Mouse (Mus musculus) ovary, adult 18-20 months (tissue): ENCODE data around the gene BC048507.
"Not testable (repeated sequence)": the region's sequence is repeated elsewhere in the genome, so short reads cannot be mapped to it uniquely, and the experiment has no call there.

Experiments
- DNase-seq: peaks from one replicate; pipeline ENCODE4 v3.0.0; 2022; ENCODE audit warnings: low spot score, mixed read lengths

BC048507 gene

GRCm38 (mm10) chr13:67863026-67863425, at the start of gene BC048507:
Gene BC048507 (plus strand): TSS chr13:67863326.
- no peak for DNase-seq

GRCm38 (mm10) chr13:67813710-67814660, 49.1 kb upstream of the BC048507 start, which contains the start of gene Zfp273:
Gene Zfp273 (plus strand): TSS chr13:67813740.
- peak; percentile 66 for DNase-seq

GRCm38 (mm10) chr13:67818636-67819035, 44.5 kb upstream of the BC048507 start:
- DNase-seq = no peak

GRCm38 (mm10) chr13:67830911-67831336, 32.2 kb upstream of the BC048507 start, which contains the start of gene Gm10037:
Gene Gm10037 (plus strand): TSS chr13:67831106.
- peak; percentile 7 for DNase-seq

GRCm38 (mm10) chr13:67833137-67833536, 30.0 kb upstream of the BC048507 start:
- not testable (repeated sequence) for DNase-seq

- no peak for DNase-seq
Observed at GRCm38 (mm10) chr13:67843775-67844118, 19.4 kb upstream of the BC048507 start.

- DNase-seq = no peak
Observed at GRCm38 (mm10) chr13:67844119-67844852, 18.8 kb upstream of the BC048507 start.

- no peak for DNase-seq
Observed at GRCm38 (mm10) chr13:67844853-67845194, 18.3 kb upstream of the BC048507 start.

GRCm38 (mm10) chr13:67850361-67850760, 12.8 kb upstream of the BC048507 start:
- no peak for DNase-seq

- no peak for DNase-seq
Observed at GRCm38 (mm10) chr13:67853130-67853529, 10.0 kb upstream of the BC048507 start.

- DNase-seq = no peak
Observed at GRCm38 (mm10) chr13:67853983-67854382, 9.1 kb upstream of the BC048507 start.

- DNase-seq = no peak
Observed at GRCm38 (mm10) chr13:67857317-67857716, 5.8 kb upstream of the BC048507 start.

GRCm38 (mm10) chr13:67862508-67862907, 618 bp upstream of the BC048507 start:
- DNase-seq = no peak

GRCm38 (mm10) chr13:67864764-67865350, 1.7 kb downstream of the BC048507 start:
- no peak for DNase-seq

GRCm38 (mm10) chr13:67867899-67868298, 4.8 kb downstream of the BC048507 start:
- no peak for DNase-seq

GRCm38 (mm10) chr13:67876049-67876698, 13.0 kb downstream of the BC048507 start:
- not testable (repeated sequence) for DNase-seq

- no peak for DNase-seq
Observed at GRCm38 (mm10) chr13:67876699-67877254, 13.7 kb downstream of the BC048507 start.

GRCm38 (mm10) chr13:67883966-67884365, 20.8 kb downstream of the BC048507 start:
- DNase-seq = no peak

- DNase-seq = no peak
Observed at GRCm38 (mm10) chr13:67909759-67910158, 46.6 kb downstream of the BC048507 start.
